Mouse (Mus musculus) midbrain, postnatal 0 days (tissue): ENCODE results near the gene Hmgn3. TPM values are rescaled to one million over a fixed set of nuclear protein-coding genes. Genes with fewer than 3 reads are reported as not detected.

Experiments used
- ATAC-seq: fragments of 200-750 bp; cut with Nextera tagmentation; 2 replicates; pipeline ENCODE4 v1.8.0; 2017; ENCODE audit warnings: moderate number of reproducible peaks, mild to moderate bottlenecking, moderate TSS enrichment, moderate library complexity; ENCODE audit not compliant: low FRiP score
- DNase-seq: peaks from one replicate; pipeline ENCODE4 v3.0.0-alpha.2; 2015; ENCODE audit warnings: low spot score
- H3K27ac ChIP-seq: fragments of 300-500 bp; sonication (generic); 2 replicates; pipeline ENCODE4 v1.5.1; 2014; ENCODE audit warnings: low read depth, mild to moderate bottlenecking, low read length, mixed read lengths
- H3K27me3 ChIP-seq: fragments of 300-500 bp; sonication (generic); 2 replicates; pipeline ENCODE4 v1.6.1; 2014; ENCODE audit warnings: low read length, control low read depth, mixed read lengths; ENCODE audit not compliant: insufficient read depth
- H3K36me3 ChIP-seq: fragments of 300-500 bp; sonication (generic); 2 replicates; pipeline ENCODE4 v1.6.1; 2014; ENCODE audit warnings: low read length, control low read depth, mixed read lengths; ENCODE audit not compliant: insufficient read depth
- H3K4me1 ChIP-seq: fragments of 300-500 bp; sonication (generic); 2 replicates; pipeline ENCODE4 v1.6.1; 2014; ENCODE audit warnings: mild to moderate bottlenecking, control low read depth, antibody characterized with exemption, low read length, mixed read lengths; ENCODE audit not compliant: insufficient read depth
- H3K4me2 ChIP-seq: fragments of 300-500 bp; sonication (generic); 2 replicates; pipeline ENCODE4 v1.6.1; 2014; ENCODE audit warnings: low read depth, mild to moderate bottlenecking, low read length, mixed read lengths; ENCODE audit not compliant: poor library complexity, severe bottlenecking
- H3K4me3 ChIP-seq: fragments of 300-500 bp; sonication (generic); 2 replicates; pipeline ENCODE4 v1.5.1; 2014; ENCODE audit warnings: low read depth, mild to moderate bottlenecking, low read length, moderate library complexity
- H3K9ac ChIP-seq: fragments of 300-500 bp; sonication (generic); replicated peaks from 2 replicates; pipeline ENCODE4 v1.6.1; 2014; ENCODE audit warnings: mild to moderate bottlenecking, low read length, moderate library complexity, mixed read lengths; ENCODE audit not compliant: poor library complexity, severe bottlenecking
- H3K9me3 ChIP-seq: fragments of 300-500 bp; sonication (generic); 2 replicates; pipeline ENCODE4 v1.6.1; 2016; ENCODE audit warnings: low read length, control low read depth
- CTCF ChIP-seq: IDR thresholded peaks from 2 replicates; pipeline ENCODE4 v1.5.1; 2016; ENCODE audit warnings: antibody characterized with exemption, mild to moderate bottlenecking
- WGBS: fragments of 180-500 bp; shearing (Covaris S2); extraction: QIAGEN DNeasy Blood & Tissue Kit; methylation state at CpG from one replicate; pipeline ENCODE4 v1.1.7; 2014; 5-methylcytosine and 5-hydroxymethylcytosine counted together
- polyA plus RNA-seq: library from polyadenylated mRNA; unstranded; fragments of >200 nt; fragmentation: Nextera tagmentation; extraction: Ambion mirVana; gene quantifications from 2 replicates; pipeline ENCODE4 v1.2.1, GENCODE M21; 2015
- total RNA-seq: library from RNA; depleted of rRNA; stranded (reverse); fragments of >200 nt; gene quantifications from 2 replicates; pipeline ENCODE4 v1.2.3, GENCODE M21; 2014

Gene Hmgn3
- total and polyA plus RNA-seq, 2 experiments from 2014 or later, result 113 to 229 TPM

DNA sequence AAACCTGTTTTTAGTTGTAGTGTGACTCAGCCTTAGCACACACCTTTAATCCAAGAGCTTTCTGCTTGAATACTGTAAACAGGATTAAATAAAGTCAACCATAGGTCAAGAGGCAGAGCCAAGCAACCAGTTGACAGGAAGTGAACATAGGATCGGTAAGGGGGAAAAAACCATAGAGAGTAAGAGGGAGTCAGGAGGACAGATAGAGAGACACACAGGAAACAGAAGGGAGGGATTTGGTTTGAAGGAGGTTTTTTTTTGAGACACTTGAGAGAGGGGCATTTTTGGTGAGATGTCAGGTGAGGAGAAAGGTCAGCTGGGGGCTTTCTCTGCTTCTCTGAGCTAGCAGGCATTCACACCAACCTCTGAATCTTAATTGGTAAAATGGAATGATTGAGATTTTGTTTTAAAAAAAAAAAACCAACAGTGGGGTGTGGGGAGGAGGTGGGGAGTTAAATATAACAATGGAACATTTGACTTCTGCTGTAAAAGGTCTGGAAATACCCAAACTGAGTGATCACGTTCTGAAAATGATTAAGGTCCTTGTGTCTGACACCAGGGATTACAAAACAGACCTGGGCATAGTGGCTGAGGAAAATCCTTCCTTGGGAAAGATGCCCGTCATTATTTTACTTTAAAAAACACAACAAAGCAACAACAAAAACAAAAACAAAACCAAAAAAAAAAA is 51.7 kb downstream of the Hmgn3 start:
- no peak for TF ChIP-seq CTCF
- 86% methylated on average over 3 of the region's 3 CpGs for WGBS
- Histone ChIP-seq H3K4me3 (no peak overlapping the region), H3K4me1 (no peaks in the 10 kb centered on the region), H3K36me3 (no peaks in the 10 kb centered on the region), H3K9me3 (no peaks in the 10 kb centered on the region), H3K27ac (no peak overlapping the region), H3K27me3 (no peaks in the 10 kb centered on the region), H3K9ac (no peak overlapping the region), H3K4me2 (no peak overlapping the region)
- DNase-seq (no peak), ATAC-seq (no peak)

- no peak overlapping the region for H3K4me3 ChIP-seq
- WGBS, result 77% methylated on average over 7 of the region's 7 CpGs
Observed at GRCm38 (mm10) chr9:83083790-83084469, 62.6 kb downstream of the Hmgn3 start.

DNA sequence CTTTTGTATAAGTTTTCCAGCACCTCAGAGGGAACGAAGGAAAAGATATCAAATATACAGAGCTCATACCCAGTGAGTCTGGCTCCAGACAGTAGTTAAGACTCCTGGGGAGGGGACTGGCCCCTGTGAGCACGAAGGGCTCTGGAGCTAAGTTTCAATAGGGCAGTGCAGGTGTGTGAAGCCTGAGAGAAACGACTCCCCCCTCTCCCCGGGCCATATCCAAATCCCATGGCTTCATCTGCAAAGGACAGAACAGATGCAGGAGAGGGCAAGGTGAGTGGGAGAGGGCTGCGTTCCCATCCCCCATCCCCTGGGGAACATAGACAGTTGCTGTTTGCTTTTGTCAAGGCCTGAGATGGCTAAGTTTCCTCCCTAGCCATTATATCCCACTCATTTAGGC is 63.4 kb downstream of the Hmgn3 start:
- Histone ChIP-seq H3K4me3 (no peak overlapping the region), H3K4me2 (no peak overlapping the region), H3K36me3 (no peaks in the 10 kb centered on the region), H3K27ac (no peak overlapping the region), H3K4me1 (no peaks in the 10 kb centered on the region), H3K9ac (no peak overlapping the region), H3K9me3 (no peaks in the 10 kb centered on the region), H3K27me3 (no peaks in the 10 kb centered on the region)
- 78% methylated on average over 5 of the region's 5 CpGs for WGBS
- no peak for DNase-seq
- no peak for ATAC-seq
- no peak for TF ChIP-seq CTCF

More at GRCm38 (mm10) chr9:83083790-83084469, 62.6 kb downstream of the Hmgn3 start:
- H3K9me3 ChIP-seq, result no peaks in the 10 kb centered on the region
- H3K27ac ChIP-seq, result no peak overlapping the region
- DNase-seq, result no peak
- no peaks in the 10 kb centered on the region for H3K27me3 ChIP-seq
- H3K36me3 ChIP-seq, result no peaks in the 10 kb centered on the region
- TF ChIP-seq CTCF, result no peak
- no peaks in the 10 kb centered on the region for H3K4me1 ChIP-seq
- H3K4me2 ChIP-seq, result no peak overlapping the region
- H3K9ac ChIP-seq, result no peak overlapping the region
- no peak for ATAC-seq

DNA sequence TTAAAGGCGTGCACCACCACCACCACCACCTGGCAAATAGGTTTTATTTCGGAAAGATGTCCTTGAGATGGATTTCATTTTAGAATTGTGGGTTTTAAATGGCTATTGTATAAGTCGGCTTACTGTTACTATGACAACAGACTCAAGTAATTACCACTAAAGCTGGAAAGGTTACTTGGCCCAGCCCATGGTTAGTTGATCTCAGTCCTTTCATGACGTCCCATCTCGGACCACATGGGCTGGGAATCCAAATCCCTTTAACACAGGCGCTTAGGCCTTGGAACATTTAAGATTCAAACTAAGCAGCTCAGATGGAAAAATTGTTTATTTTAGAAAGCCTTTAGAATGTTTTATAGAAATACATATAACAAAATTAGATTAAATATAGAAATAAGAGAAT is 64.2 kb downstream of the Hmgn3 start:
- Histone ChIP-seq H3K9ac (no peak overlapping the region), H3K27me3 (no peaks in the 10 kb centered on the region), H3K4me3 (no peak overlapping the region), H3K9me3 (no peaks in the 10 kb centered on the region), H3K4me1 (no peaks in the 10 kb centered on the region), H3K36me3 (no peaks in the 10 kb centered on the region), H3K27ac (no peak overlapping the region), H3K4me2 (no peak overlapping the region)
- TF ChIP-seq CTCF, result no peak
- DNase-seq (no peak), ATAC-seq (no peak)
- WGBS, result 52% methylated on average over 6 of the region's 6 CpGs

DNA sequence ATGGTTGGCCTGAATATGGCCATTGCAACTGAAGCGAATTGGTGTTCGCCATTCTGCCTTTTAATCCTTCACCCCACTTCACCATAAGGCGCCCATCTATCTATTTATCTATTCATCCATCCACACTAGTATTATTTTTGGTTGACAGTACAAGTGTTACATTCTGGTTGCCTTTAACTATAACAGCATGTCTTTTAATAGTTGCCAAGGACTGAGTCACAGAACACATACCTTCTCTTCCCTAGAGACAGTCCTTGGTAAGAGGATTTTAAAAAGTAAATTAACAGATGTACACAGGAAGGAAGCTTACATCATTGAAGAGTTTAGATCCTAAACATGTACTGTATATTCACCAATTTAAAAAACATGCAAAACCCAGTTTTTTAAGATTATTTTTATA is 66.8 kb downstream of the Hmgn3 start:
- Histone ChIP-seq H3K9me3 (no peaks in the 10 kb centered on the region), H3K27ac (no peak overlapping the region), H3K36me3 (no peaks in the 10 kb centered on the region), H3K27me3 (no peaks in the 10 kb centered on the region), H3K9ac (no peak overlapping the region), H3K4me1 (no peaks in the 10 kb centered on the region), H3K4me2 (no peak overlapping the region), H3K4me3 (no peak overlapping the region)
- 87% methylated on average over 3 of the region's 3 CpGs for WGBS
- DNase-seq, result no peak
- TF ChIP-seq CTCF, result no peak
- ATAC-seq, result no peak

- no peaks in the 10 kb centered on the region for H3K36me3 ChIP-seq
- no peak overlapping the region for H3K9ac ChIP-seq
- H3K4me3 ChIP-seq, result no peak overlapping the region
- no peak for TF ChIP-seq CTCF
- 92% methylated on average over 5 of the region's 5 CpGs for WGBS
- no peak for ATAC-seq
- no peaks in the 10 kb centered on the region for H3K9me3 ChIP-seq
- H3K4me2 ChIP-seq, result no peak overlapping the region
- H3K27me3 ChIP-seq, result no peaks in the 10 kb centered on the region
- no peak overlapping the region for H3K27ac ChIP-seq
- no peak for DNase-seq
- H3K4me1 ChIP-seq, result no peaks in the 10 kb centered on the region
Observed at GRCm38 (mm10) chr9:83068246-83068645, 78.2 kb downstream of the Hmgn3 start.
